Mouse (Mus musculus): ENCODE measurements around the gene Iqcf6. TPM values are rescaled to one million over a fixed set of nuclear protein-coding genes. Genes with fewer than 3 reads are reported as not detected.

The Iqcf6 gene
- not detected for total RNA-seq (2023)

GRCm38 (mm10) chr9:106626282-106626681, at the start of gene Iqcf6:
TSS of gene Iqcf6 (plus strand) at chr9:106626582.

DNA sequence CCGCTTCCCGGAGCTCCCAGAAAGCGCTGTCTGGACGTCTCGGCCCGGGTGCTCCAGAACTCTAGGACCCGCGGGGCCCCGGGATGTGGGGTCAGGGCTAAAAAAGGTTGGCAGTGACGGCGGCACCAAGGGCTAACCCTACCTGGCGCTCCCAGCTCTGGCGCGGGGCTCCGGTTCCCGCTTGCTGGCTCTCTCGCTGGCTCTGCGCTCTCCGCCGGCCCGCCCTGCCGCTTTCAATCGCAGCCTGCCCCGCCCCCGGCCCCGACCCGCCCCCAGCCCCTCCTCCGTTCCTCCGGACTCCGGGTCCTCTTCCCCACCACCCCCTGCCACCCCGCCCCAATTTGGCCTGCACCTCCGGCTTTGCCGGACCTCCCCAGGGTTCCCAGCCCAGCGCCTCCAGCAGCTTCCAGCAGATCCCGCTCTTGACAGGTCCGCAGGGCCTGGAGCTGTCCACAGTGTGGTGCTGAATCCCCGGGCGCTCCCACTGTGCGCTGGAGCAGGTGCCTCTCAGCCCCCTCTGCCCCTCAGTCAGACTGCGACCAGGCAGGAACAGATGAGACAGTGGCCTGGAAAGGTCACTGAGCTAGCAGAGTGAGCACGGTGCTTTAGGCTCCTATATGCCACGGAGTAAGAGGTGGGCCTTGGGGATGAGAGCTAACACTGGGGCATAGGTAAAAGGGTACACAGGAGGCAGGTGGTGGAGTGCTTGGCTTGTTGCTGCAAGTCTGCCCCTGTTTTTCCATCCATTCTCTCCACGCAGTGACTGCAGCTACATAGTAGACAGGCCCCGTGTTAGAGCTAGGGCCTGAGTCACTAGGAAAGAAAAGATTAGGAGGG, 29.7 kb downstream of the Iqcf6 start, which contains the start of gene Grm2:
Gene Grm2, minus strand, starts transcription at position 199 of the 837 bp plus-strand sequence.

Other genes with a start within 250 kb of the Iqcf6 start
- 100 to 1,000 TPM; 362 to 383 TPM for gene Rpl29, start 197.1 kb upstream of the Iqcf6 start, total RNA-seq (2023)
- gene Acy1, start 188.3 kb upstream of the Iqcf6 start, total RNA-seq (2023) = 1 to 10 TPM; 5.0 to 5.1 TPM
- gene Abhd14b, start 179.1 kb upstream of the Iqcf6 start, total RNA-seq (2023) = 1 to 10 TPM; 2.5 TPM
- gene Abhd14a, start 178.9 kb upstream of the Iqcf6 start, total RNA-seq (2023) = 1 to 10 TPM; 2.7 to 3.0 TPM
- 1 to 10 TPM in 1 of 2 experiments, under 1 TPM in 1; 0.71 to 1.5 TPM for gene Pcbp4, start 173.3 kb upstream of the Iqcf6 start, total RNA-seq (2023)
- gene Gpr62, start 160.6 kb upstream of the Iqcf6 start, total RNA-seq (2023) = not detected
- 10 to 100 TPM in 1 of 2 experiments, 1 to 10 TPM in 1; 7.8 to 10.9 TPM for gene Rrp9, start 150.6 kb upstream of the Iqcf6 start, total RNA-seq (2023)
- gene Parp3, start 149.6 kb upstream of the Iqcf6 start, total RNA-seq (2023) = 10 to 100 TPM; 20.3 to 20.6 TPM
- gene Iqcf1, start 126.6 kb upstream of the Iqcf6 start, total RNA-seq (2023) = not detected
- gene Iqcf5, start 112.0 kb upstream of the Iqcf6 start, total RNA-seq (2023) = not detected
- not detected for gene Iqcf3, start 65.0 kb upstream of the Iqcf6 start, total RNA-seq (2023)
- gene Iqcf4, start 55.6 kb upstream of the Iqcf6 start, total RNA-seq (2023) = not detected
- not detected for gene Grm2, start 29.5 kb downstream of the Iqcf6 start, total RNA-seq (2023)
- gene Tex264, start 59.3 kb downstream of the Iqcf6 start, total RNA-seq (2023) = 10 to 100 TPM in 1 of 2 experiments, 1 to 10 TPM in 1; 7.2 to 15.3 TPM
- gene Rad54l2, start 162.6 kb downstream of the Iqcf6 start, total RNA-seq (2023) = 10 to 100 TPM; 11.9 to 14.6 TPM
- gene Dcaf1, start 195.3 kb downstream of the Iqcf6 start, total RNA-seq (2023) = 1 to 10 TPM; 6.8 to 7.0 TPM

Measured in neutrophil, adult 59 days (primary cell).